Mouse (Mus musculus): ENCODE measurements around the gene Adamts10.

DNA sequence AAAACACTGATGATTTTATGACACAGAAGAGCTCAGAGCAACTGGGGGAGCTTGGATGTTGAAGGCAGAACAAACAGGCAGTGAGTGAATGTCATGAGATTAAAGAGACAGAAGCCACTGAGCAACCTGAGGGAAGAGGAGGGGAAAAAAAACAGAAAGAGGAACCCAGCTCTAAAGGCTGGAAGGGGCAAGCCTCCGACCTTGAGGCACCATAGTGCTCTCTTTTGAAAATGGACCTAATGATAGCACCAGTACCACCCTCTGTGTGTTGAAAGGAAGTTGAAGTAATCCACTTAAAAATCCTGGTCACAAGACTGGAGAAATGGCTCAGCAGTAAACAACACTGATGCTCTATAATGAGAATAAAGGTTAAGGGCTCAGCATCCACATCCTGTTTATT is 40.6 kb downstream of the Adamts10 start:
- TF ChIP-seq EP300 (IDR thresholded peaks at IDR 0.05; ENCODE audit: insufficient read depth, low read depth, low read length), result no peak
- TF ChIP-seq CTCF (IDR thresholded peaks at IDR 0.05), result no peak
